Mouse (Mus musculus) stomach, postnatal 0 days (tissue): ENCODE measurements around the gene Wscd1.

ENCODE experiments used
- CTCF ChIP-seq: IDR thresholded peaks from 2 replicates; pipeline ENCODE4 v1.5.1; 2016; ENCODE audit warnings: antibody characterized with exemption, low read depth, mild to moderate bottlenecking, moderate library complexity
- EP300 ChIP-seq: optimal IDR thresholded peaks from 2 replicates; pipeline ENCODE3; 2016; ENCODE audit warnings: antibody characterized with exemption

DNA sequence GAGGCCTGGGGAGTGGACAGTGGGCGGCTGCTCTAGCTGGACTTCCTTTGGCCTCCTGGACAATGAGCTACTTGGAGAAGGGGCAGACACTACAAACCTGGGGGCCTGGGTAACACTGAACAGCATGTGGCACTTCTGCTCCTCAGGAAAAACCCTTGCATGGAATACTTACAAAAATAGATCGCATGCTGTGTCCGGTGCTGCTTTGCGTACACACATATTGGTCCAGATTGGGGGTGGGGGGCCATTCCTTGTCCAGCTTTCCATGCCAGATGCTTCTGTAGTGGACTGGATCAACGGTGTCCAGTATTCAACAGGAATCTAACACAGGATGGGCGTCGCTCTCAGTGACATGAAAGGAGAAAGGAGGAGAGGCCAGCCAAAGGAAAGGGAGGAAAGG lies 2.0 kb upstream of the Wscd1 start:
- TF ChIP-seq CTCF (no peak), EP300 (no peak)
